Mouse (Mus musculus) C2C12 (cell line): Measurements from ENCODE around the gene Obscn.

Experiments used
- CTCF ChIP-seq: IDR thresholded peaks from one replicate; pipeline ENCODE4 v1.5.1; 2011; ENCODE audit not compliant: control insufficient read depth, insufficient read depth, insufficient read length
- MAX ChIP-seq: IDR thresholded peaks from one replicate; pipeline ENCODE4 v1.6.1; 2011; ENCODE audit warnings: mild to moderate bottlenecking, control low read depth
- MYOD1 ChIP-seq: IDR thresholded peaks from one replicate; pipeline ENCODE4 v1.6.1; 2011; ENCODE audit warnings: low read depth; ENCODE audit not compliant: control insufficient read depth, insufficient read length
- USF1 ChIP-seq: IDR thresholded peaks from one replicate; pipeline ENCODE4 v1.6.1; 2011; ENCODE audit warnings: low read depth, mild to moderate bottlenecking, control low read depth, moderate library complexity

DNA sequence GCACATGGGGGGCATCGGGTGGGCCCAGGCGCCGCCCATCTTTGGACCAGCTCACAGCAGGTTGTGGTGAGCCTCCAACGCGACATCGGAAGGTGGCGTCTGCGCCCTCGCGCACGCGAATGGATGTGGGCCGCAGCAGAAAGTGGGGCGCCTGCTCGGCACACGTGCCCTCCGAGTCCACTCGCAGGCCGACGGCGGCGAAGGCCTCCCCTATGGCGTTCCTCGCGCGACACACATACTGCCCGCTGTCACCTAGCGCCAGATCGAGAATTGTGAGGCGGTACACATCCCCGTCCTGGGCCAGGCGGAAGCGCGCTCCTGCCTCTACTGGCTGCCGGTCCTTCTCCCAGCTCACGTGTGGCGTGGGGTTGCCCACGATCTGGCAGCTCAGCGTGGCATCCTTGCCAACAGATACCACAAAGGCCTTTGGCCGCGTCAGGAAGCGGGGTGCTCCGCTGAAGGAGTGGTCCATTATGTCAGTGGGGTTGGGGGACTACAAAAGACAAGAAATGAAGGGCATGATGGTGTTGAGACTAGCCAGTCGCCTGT is at the start of gene Obscn:
- TF ChIP-seq CTCF (no peak), MYOD1 (no peak), MAX (no peak), USF1 (no peak)
